Mouse (Mus musculus): ENCODE results near the gene Rnf39. TPM values are rescaled to one million over a fixed set of nuclear protein-coding genes. Genes with fewer than 3 reads are reported as not detected.

Rnf39 gene
- total and polyA plus RNA-seq, 3 experiments: not detected

GRCm38 (mm10) chr17:36897552-36898205 lies 45.0 kb upstream of the Rnf39 start, which contains the start of gene Trim31:
Trim31 (plus strand) TSS chr17:36898118.
- Histone ChIP-seq H3K79me2 (replicated peaks; ENCODE audit: control insufficient read depth, extremely low read depth, insufficient read depth, poor library complexity, severe bottlenecking) (no peaks in the 10 kb centered on the region), H3K9ac (ENCODE audit: insufficient read depth, low read depth) (no peak within 1 kb of the TSS), H3K27me3 (replicated peaks) (no peaks in the 10 kb centered on the region), H3K4me1 (ENCODE audit: control insufficient read depth in 1 of 2, insufficient read depth in 2 of 2) (no peaks in the 10 kb centered on the region), H3K4me3 (replicated peaks in 1 of 3; ENCODE audit: low read depth in 2 of 3, low read length in 2 of 3, poor library complexity in 1 of 3) (no peak within 1 kb of the TSS), H3K9me3 (replicated peaks; ENCODE audit: low read length) (no peaks in the 10 kb centered on the region), H3K4me2 (ENCODE audit: insufficient read depth, low read depth, poor library complexity, severe bottlenecking) (no peak within 1 kb of the TSS), H3K36me3 (replicated peaks in 1 of 2; ENCODE audit: control insufficient read depth in 1 of 2, insufficient read depth in 1 of 2, low read length in 1 of 2) (no peaks in the 10 kb centered on the region), H3K27ac (ENCODE audit: insufficient read depth, low read depth) (no peak within 1 kb of the TSS)
- TF ChIP-seq MYC (IDR thresholded peaks at IDR 0.05; ENCODE audit: low read depth, low read length) (no peak), POLR2AphosphoS2 (IDR thresholded peaks at IDR 0.05; ENCODE audit: low read depth, low read length) (no peak), KAT2A (IDR thresholded peaks at IDR 0.05; ENCODE audit: insufficient replicate concordance, low read length) (no peak), PAX5 (IDR thresholded peaks at IDR 0.05; ENCODE audit: low read length) (no peak), ELF1 (IDR thresholded peaks at IDR 0.05; ENCODE audit: low read depth, low read length) (no peak), POLR2A (IDR thresholded peaks at IDR 0.05; ENCODE audit: low read depth, low read length) (no peak), NELFE (IDR thresholded peaks at IDR 0.05; ENCODE audit: low read depth, low read length) (no peak)
- in situ Hi-C loops (cut with MboI; ENCODE audit: low pct_ligation_motif_present, low pct_unique_long_range_greater_than_20kb, low sequenced_read_pairs): loop anchor here (10.0 kb wide), 1 partner anchor 167 kb away; no protein-coding TSS in a partner anchor
- no peak for DNase-seq (ENCODE audit: extremely low read depth)
- dilution Hi-C loops (cut with MboI; ENCODE audit: extremely low pct_ligation_motif_present, extremely low pct_unique_long_range_greater_than_20kb, low sequenced_read_pairs): no loop called here

GRCm38 (mm10) chr17:36899376-36899775 lies 43.3 kb upstream of the Rnf39 start:
- Histone ChIP-seq H3K36me3 (replicated peaks in 1 of 2; ENCODE audit: control insufficient read depth in 1 of 2, insufficient read depth in 1 of 2, low read length in 1 of 2) (no peaks in the 10 kb centered on the region), H3K9me3 (replicated peaks; ENCODE audit: low read length) (no peaks in the 10 kb centered on the region), H3K79me2 (replicated peaks; ENCODE audit: control insufficient read depth, extremely low read depth, insufficient read depth, poor library complexity, severe bottlenecking) (no peaks in the 10 kb centered on the region), H3K27me3 (replicated peaks) (no peaks in the 10 kb centered on the region), H3K9ac (ENCODE audit: insufficient read depth, low read depth) (no peak overlapping the region), H3K4me1 (ENCODE audit: control insufficient read depth in 1 of 2, insufficient read depth in 2 of 2) (no peaks in the 10 kb centered on the region), H3K4me3 (replicated peaks in 1 of 3; ENCODE audit: low read depth in 2 of 3, low read length in 2 of 3, poor library complexity in 1 of 3) (no peak overlapping the region), H3K4me2 (ENCODE audit: insufficient read depth, low read depth, poor library complexity, severe bottlenecking) (no peak overlapping the region), H3K27ac (ENCODE audit: insufficient read depth, low read depth) (no peak overlapping the region)
- TF ChIP-seq ZC3H11A (IDR thresholded peaks at IDR 0.05; ENCODE audit: low read depth, low read length) (no peak), USF2 (conservative IDR thresholded peaks at IDR 0.05; ENCODE audit: low read depth, low read length) (no peak)
- dilution Hi-C loops (cut with MboI; ENCODE audit: extremely low pct_ligation_motif_present, extremely low pct_unique_long_range_greater_than_20kb, low sequenced_read_pairs): no loop called here
- DNase-seq (ENCODE audit: extremely low read depth): no peak
- in situ Hi-C loops (cut with MboI; ENCODE audit: low pct_ligation_motif_present, low pct_unique_long_range_greater_than_20kb, low sequenced_read_pairs): loop anchor here (10.0 kb wide), 1 partner anchor 165 kb away; no protein-coding TSS in a partner anchor

- Histone ChIP-seq H3K4me1 (ENCODE audit: control insufficient read depth in 1 of 2, insufficient read depth in 2 of 2) (no peaks in the 10 kb centered on the region), H3K9me3 (replicated peaks; ENCODE audit: low read length) (no peaks in the 10 kb centered on the region), H3K27ac (ENCODE audit: insufficient read depth, low read depth) (no peak overlapping the region), H3K9ac (ENCODE audit: insufficient read depth, low read depth) (no peak overlapping the region), H3K4me2 (ENCODE audit: insufficient read depth, low read depth, poor library complexity, severe bottlenecking) (no peak overlapping the region), H3K79me2 (replicated peaks; ENCODE audit: control insufficient read depth, extremely low read depth, insufficient read depth, poor library complexity, severe bottlenecking) (no peaks in the 10 kb centered on the region), H3K36me3 (replicated peaks in 1 of 2; ENCODE audit: control insufficient read depth in 1 of 2, insufficient read depth in 1 of 2, low read length in 1 of 2) (no peaks in the 10 kb centered on the region), H3K4me3 (replicated peaks in 1 of 3; ENCODE audit: low read depth in 2 of 3, low read length in 2 of 3, poor library complexity in 1 of 3) (no peak overlapping the region), H3K27me3 (replicated peaks) (no peaks in the 10 kb centered on the region)
- no peak for TF ChIP-seq MAZ (IDR thresholded peaks at IDR 0.05; ENCODE audit: low read depth, low read length)
- TF ChIP-seq ELF1 (IDR thresholded peaks at IDR 0.05; ENCODE audit: low read depth, low read length): no peak
- TF ChIP-seq POLR2A (IDR thresholded peaks at IDR 0.05; ENCODE audit: low read depth, low read length): no peak
- no peak for DNase-seq (ENCODE audit: extremely low read depth)
- in situ Hi-C loops (cut with MboI; ENCODE audit: low pct_ligation_motif_present, low pct_unique_long_range_greater_than_20kb, low sequenced_read_pairs): no loop called here
- dilution Hi-C loops (cut with MboI; ENCODE audit: extremely low pct_ligation_motif_present, extremely low pct_unique_long_range_greater_than_20kb, low sequenced_read_pairs): no loop called here
Measured at GRCm38 (mm10) chr17:36900001-36900400, 42.7 kb upstream of the Rnf39 start.

Measured in CH12.LX (cell line).